Mouse (Mus musculus): Measurements from ENCODE around the gene Plscr2. TPM values are rescaled to one million over a fixed set of nuclear protein-coding genes. Genes with fewer than 3 reads are reported as not detected.
"Not testable (repeated sequence)": the region's sequence is repeated elsewhere in the genome, so short reads cannot be mapped to it uniquely, and the experiment has no call there.

The Plscr2 gene
- polyA plus RNA-seq, 1 experiment from 2014 or later, result 0.69 TPM

GRCm38 (mm10) chr9:92325936-92326335 is 50.5 kb downstream of the Plscr2 start:
- H3K9ac ChIP-seq (ENCODE audit: low read length); ATAC-seq (replicated peaks; ENCODE audit: low FRiP score); H3K9me3 ChIP-seq (ENCODE audit: control insufficient read depth, low read length); H3K27ac ChIP-seq (ENCODE audit: low read depth, low read length); H3K36me3 ChIP-seq (ENCODE audit: control insufficient read depth, insufficient read depth, low read length); H3K4me1 ChIP-seq (replicated peaks; ENCODE audit: control insufficient read depth, insufficient read depth, low read length); DNase-seq (ENCODE audit: low spot score); H3K4me3 ChIP-seq (ENCODE audit: low read depth, low read length); H3K27me3 ChIP-seq (ENCODE audit: control insufficient read depth, insufficient read depth, low read length); H3K4me2 ChIP-seq (ENCODE audit: low read depth, low read length, severe bottlenecking): not testable (repeated sequence)
- WGBS, result 77% methylated on average over 9 of the region's 9 CpGs

GRCm38 (mm10) chr9:92326813-92327212 is 51.4 kb downstream of the Plscr2 start:
- Histone ChIP-seq H3K9ac (ENCODE audit: low read length) (no peak overlapping the region), H3K4me1 (replicated peaks; ENCODE audit: control insufficient read depth, insufficient read depth, low read length) (no peaks in the 10 kb centered on the region), H3K4me2 (ENCODE audit: low read depth, low read length, severe bottlenecking) (no peak overlapping the region), H3K36me3 (ENCODE audit: control insufficient read depth, insufficient read depth, low read length) (no peaks in the 10 kb centered on the region), H3K27me3 (ENCODE audit: control insufficient read depth, insufficient read depth, low read length) (no peaks in the 10 kb centered on the region), H3K4me3 (ENCODE audit: low read depth, low read length) (no peak overlapping the region), H3K27ac (ENCODE audit: low read depth, low read length) (no peak overlapping the region), H3K9me3 (ENCODE audit: control insufficient read depth, low read length) (no peaks in the 10 kb centered on the region)
- DNase-seq (ENCODE audit: low spot score) (no peak), ATAC-seq (replicated peaks; ENCODE audit: low FRiP score) (no peak)
- WGBS, result 72% methylated on average over 4 of the region's 4 CpGs

GRCm38 (mm10) chr9:92331383-92331782 is 56.0 kb downstream of the Plscr2 start:
- H3K27me3 ChIP-seq (ENCODE audit: control insufficient read depth, insufficient read depth, low read length), result no peaks in the 10 kb centered on the region
- 91% methylated on average over 4 of the region's 4 CpGs for WGBS
- no peaks in the 10 kb centered on the region for H3K9me3 ChIP-seq (ENCODE audit: control insufficient read depth, low read length)
- no peaks in the 10 kb centered on the region for H3K36me3 ChIP-seq (ENCODE audit: control insufficient read depth, insufficient read depth, low read length)
- no peak overlapping the region for H3K27ac ChIP-seq (ENCODE audit: low read depth, low read length)
- H3K4me1 ChIP-seq (replicated peaks; ENCODE audit: control insufficient read depth, insufficient read depth, low read length), result no peaks in the 10 kb centered on the region
- DNase-seq (ENCODE audit: low spot score) (no peak), ATAC-seq (replicated peaks; ENCODE audit: low FRiP score) (no peak)
- H3K9ac ChIP-seq (ENCODE audit: low read length), result no peak overlapping the region
- no peak overlapping the region for H3K4me3 ChIP-seq (ENCODE audit: low read depth, low read length)
- H3K4me2 ChIP-seq (ENCODE audit: low read depth, low read length, severe bottlenecking), result no peak overlapping the region

- Histone ChIP-seq H3K4me1 (replicated peaks; ENCODE audit: control insufficient read depth, insufficient read depth, low read length) (no peaks in the 10 kb centered on the region), H3K4me3 (ENCODE audit: low read depth, low read length) (no peak overlapping the region), H3K4me2 (ENCODE audit: low read depth, low read length, severe bottlenecking) (no peak overlapping the region), H3K36me3 (ENCODE audit: control insufficient read depth, insufficient read depth, low read length) (no peaks in the 10 kb centered on the region), H3K9me3 (ENCODE audit: control insufficient read depth, low read length) (no peaks in the 10 kb centered on the region), H3K27ac (ENCODE audit: low read depth, low read length) (no peak overlapping the region), H3K27me3 (ENCODE audit: control insufficient read depth, insufficient read depth, low read length) (no peaks in the 10 kb centered on the region), H3K9ac (ENCODE audit: low read length) (no peak overlapping the region)
- ATAC-seq (replicated peaks; ENCODE audit: low FRiP score) (no peak), DNase-seq (ENCODE audit: low spot score) (no peak)
- WGBS, result 89% methylated on average over 10 of the region's 10 CpGs
Measured at GRCm38 (mm10) chr9:92334845-92335244, 59.4 kb downstream of the Plscr2 start.

GRCm38 (mm10) chr9:92335277-92335818 is 59.9 kb downstream of the Plscr2 start:
- DNase-seq (ENCODE audit: low spot score) (no peak), ATAC-seq (replicated peaks; ENCODE audit: low FRiP score) (no peak)
- no peaks in the 10 kb centered on the region for H3K9me3 ChIP-seq (ENCODE audit: control insufficient read depth, low read length)
- no peak overlapping the region for H3K27ac ChIP-seq (ENCODE audit: low read depth, low read length)
- 92% methylated on average over 6 of the region's 6 CpGs for WGBS
- no peak overlapping the region for H3K4me2 ChIP-seq (ENCODE audit: low read depth, low read length, severe bottlenecking)
- no peak overlapping the region for H3K4me3 ChIP-seq (ENCODE audit: low read depth, low read length)
- H3K9ac ChIP-seq (ENCODE audit: low read length), result no peak overlapping the region
- no peaks in the 10 kb centered on the region for H3K4me1 ChIP-seq (replicated peaks; ENCODE audit: control insufficient read depth, insufficient read depth, low read length)
- no peaks in the 10 kb centered on the region for H3K36me3 ChIP-seq (ENCODE audit: control insufficient read depth, insufficient read depth, low read length)
- no peaks in the 10 kb centered on the region for H3K27me3 ChIP-seq (ENCODE audit: control insufficient read depth, insufficient read depth, low read length)

GRCm38 (mm10) chr9:92337063-92337462 is 61.7 kb downstream of the Plscr2 start:
- ATAC-seq (replicated peaks; ENCODE audit: low FRiP score) (no peak), DNase-seq (ENCODE audit: low spot score) (no peak)
- WGBS, result 85% methylated on average over 1 of the region's 1 CpGs

GRCm38 (mm10) chr9:92337661-92338060 is 62.3 kb downstream of the Plscr2 start:
- no peak overlapping the region for H3K4me2 ChIP-seq (ENCODE audit: low read depth, low read length, severe bottlenecking)
- H3K36me3 ChIP-seq (ENCODE audit: control insufficient read depth, insufficient read depth, low read length), result no peaks in the 10 kb centered on the region
- no peaks in the 10 kb centered on the region for H3K4me1 ChIP-seq (replicated peaks; ENCODE audit: control insufficient read depth, insufficient read depth, low read length)
- ATAC-seq (replicated peaks; ENCODE audit: low FRiP score), result no peak
- 86% methylated on average over 3 of the region's 3 CpGs for WGBS
- H3K9ac ChIP-seq (ENCODE audit: low read length), result no peak overlapping the region
- H3K27ac ChIP-seq (ENCODE audit: low read depth, low read length), result no peak overlapping the region
- DNase-seq (ENCODE audit: low spot score), result no peak
- H3K9me3 ChIP-seq (ENCODE audit: control insufficient read depth, low read length), result no peaks in the 10 kb centered on the region
- H3K27me3 ChIP-seq (ENCODE audit: control insufficient read depth, insufficient read depth, low read length), result no peaks in the 10 kb centered on the region
- no peak overlapping the region for H3K4me3 ChIP-seq (ENCODE audit: low read depth, low read length)

More at GRCm38 (mm10) chr9:92337063-92337462, 61.7 kb downstream of the Plscr2 start:
- no peaks in the 10 kb centered on the region for H3K9me3 ChIP-seq (ENCODE audit: control insufficient read depth, low read length)
- H3K4me3 ChIP-seq (ENCODE audit: low read depth, low read length), result no peak overlapping the region
- H3K27me3 ChIP-seq (ENCODE audit: control insufficient read depth, insufficient read depth, low read length), result no peaks in the 10 kb centered on the region
- H3K9ac ChIP-seq (ENCODE audit: low read length), result no peak overlapping the region
- no peak overlapping the region for H3K27ac ChIP-seq (ENCODE audit: low read depth, low read length)
- H3K36me3 ChIP-seq (ENCODE audit: control insufficient read depth, insufficient read depth, low read length), result no peaks in the 10 kb centered on the region
- H3K4me2 ChIP-seq (ENCODE audit: low read depth, low read length, severe bottlenecking), result no peak overlapping the region
- no peaks in the 10 kb centered on the region for H3K4me1 ChIP-seq (replicated peaks; ENCODE audit: control insufficient read depth, insufficient read depth, low read length)

GRCm38 (mm10) chr9:92338954-92339353 is 63.6 kb downstream of the Plscr2 start:
- ATAC-seq (replicated peaks; ENCODE audit: low FRiP score) (no peak), DNase-seq (ENCODE audit: low spot score) (no peak)
- H3K4me3 ChIP-seq (ENCODE audit: low read depth, low read length), result no peak overlapping the region
- H3K9me3 ChIP-seq (ENCODE audit: control insufficient read depth, low read length), result no peaks in the 10 kb centered on the region
- H3K4me2 ChIP-seq (ENCODE audit: low read depth, low read length, severe bottlenecking), result no peak overlapping the region
- no peaks in the 10 kb centered on the region for H3K27me3 ChIP-seq (ENCODE audit: control insufficient read depth, insufficient read depth, low read length)
- no peak overlapping the region for H3K9ac ChIP-seq (ENCODE audit: low read length)
- WGBS, result 81% methylated on average over 1 of the region's 1 CpGs
- no peaks in the 10 kb centered on the region for H3K36me3 ChIP-seq (ENCODE audit: control insufficient read depth, insufficient read depth, low read length)
- no peaks in the 10 kb centered on the region for H3K4me1 ChIP-seq (replicated peaks; ENCODE audit: control insufficient read depth, insufficient read depth, low read length)
- H3K27ac ChIP-seq (ENCODE audit: low read depth, low read length), result no peak overlapping the region

Data from forebrain, embryonic 11.5 days (tissue).